Mouse (Mus musculus): ENCODE measurements around the gene Zfp729b. TPM values are rescaled to one million over a fixed set of nuclear protein-coding genes. Genes with fewer than 3 reads are reported as not detected.

Gene Zfp729b
- polyA plus RNA-seq (2017; shearing (Covaris generic)): 4.4 TPM

GRCm38 (mm10) chr13:67609066-67609876, at the start of gene Zfp729b:
Zfp729b (minus strand) TSS chr13:67609707.

GRCm38 (mm10) chr13:67637294-67638007, 27.9 kb upstream of the Zfp729b start, which contains the start of the genes Gm49345 and Zfp729a:
Gm49345 (minus strand) TSS chr13:67637769.
Zfp729a (minus strand) TSS chr13:67637791.

GRCm38 (mm10) chr13:67553730-67554129, 55.8 kb downstream of the Zfp729b start, which contains the start of gene Zfp748:
Zfp748 (minus strand) TSS chr13:67553830.

Other genes starting within 250 kb of the Zfp729b start
- gene Gm28044, start 249.2 kb downstream of the Zfp729b start, polyA plus RNA-seq (2017; shearing (Covaris generic)): 2.0 TPM
- gene Zfp953, start 249.1 kb downstream of the Zfp729b start, polyA plus RNA-seq (2017; shearing (Covaris generic)): 1.6 TPM
- 0.96 TPM for gene Gm28041, start 234.0 kb downstream of the Zfp729b start, polyA plus RNA-seq (2017; shearing (Covaris generic))
- gene Zfp456, start 233.9 kb downstream of the Zfp729b start, polyA plus RNA-seq (2017; shearing (Covaris generic)): 4.8 TPM
- 16.2 TPM for gene Zfp429, start 209.9 kb downstream of the Zfp729b start, polyA plus RNA-seq (2017; shearing (Covaris generic))
- gene Zfp459, start 188.3 kb downstream of the Zfp729b start, polyA plus RNA-seq (2017; shearing (Covaris generic)): 1.8 TPM
- gene Zfp874a, start 158.1 kb downstream of the Zfp729b start, polyA plus RNA-seq (2017; shearing (Covaris generic)): 31.3 TPM
- gene Zfp874b, start 125.4 kb downstream of the Zfp729b start, polyA plus RNA-seq (2017; shearing (Covaris generic)): 16.6 TPM
- gene Zfp58, start 109.2 kb downstream of the Zfp729b start, polyA plus RNA-seq (2017; shearing (Covaris generic)): 12.5 TPM
- not detected for gene Gm26965, start 83.6 kb downstream of the Zfp729b start, polyA plus RNA-seq (2017; shearing (Covaris generic))
- gene Zfp87, start 83.5 kb downstream of the Zfp729b start, polyA plus RNA-seq (2017; shearing (Covaris generic)): 31.4 TPM
- 12.4 TPM for gene Zfp748, start 55.9 kb downstream of the Zfp729b start, polyA plus RNA-seq (2017; shearing (Covaris generic))
- gene Gm49345, start 28.1 kb upstream of the Zfp729b start, polyA plus RNA-seq (2017; shearing (Covaris generic)): 2.1 TPM
- gene Zfp729a, start 28.1 kb upstream of the Zfp729b start, polyA plus RNA-seq (2017; shearing (Covaris generic)): 2.8 TPM
- gene Zfp738, start 77.4 kb upstream of the Zfp729b start, polyA plus RNA-seq (2017; shearing (Covaris generic)): 9.4 TPM
- 2.8 TPM for gene Zfp65, start 119.5 kb upstream of the Zfp729b start, polyA plus RNA-seq (2017; shearing (Covaris generic))
- gene Zfp85, start 145.5 kb upstream of the Zfp729b start, polyA plus RNA-seq (2017; shearing (Covaris generic)): 2.2 TPM
- gene Zfp493, start 170.0 kb upstream of the Zfp729b start, polyA plus RNA-seq (2017; shearing (Covaris generic)): 0.35 TPM
- gene Zfp273, start 204.0 kb upstream of the Zfp729b start, polyA plus RNA-seq (2017; shearing (Covaris generic)): 0.70 TPM
- 0.97 TPM for gene Gm10037, start 221.4 kb upstream of the Zfp729b start, polyA plus RNA-seq (2017; shearing (Covaris generic))

Measured in effector memory CD4-positive, alpha-beta T cell, adult 5 months (primary cell).